Mouse (Mus musculus): Measurements from ENCODE around the gene Obscn. TPM values are rescaled to one million over a fixed set of nuclear protein-coding genes. Genes with fewer than 3 reads are reported as not detected.
A peak's percentile ranks its signal among the peaks of the same experiment; 100 is the strongest.

Obscn gene
- total RNA-seq, 2 experiments from 2014 or later, result 1.5 to 1.9 TPM

DNA sequence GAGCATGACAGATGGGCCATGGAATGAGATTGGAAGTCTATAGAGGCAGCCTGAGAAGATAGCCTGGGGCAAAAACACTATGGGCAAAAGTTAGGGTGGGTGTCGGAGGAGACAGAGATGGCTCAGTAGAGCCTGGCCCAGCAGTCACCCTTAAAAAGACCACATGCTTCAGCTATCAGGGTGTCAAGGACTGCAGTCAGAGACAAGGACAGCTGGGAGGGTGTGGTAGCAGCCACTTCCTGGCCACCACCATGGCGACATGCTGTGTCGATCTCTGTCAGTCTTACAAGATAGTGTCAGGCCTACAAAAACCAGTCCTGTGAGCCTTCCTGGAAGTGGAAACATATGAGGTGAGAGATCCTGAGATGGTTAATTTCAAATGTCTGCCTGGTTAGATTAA lies 53.1 kb downstream of the Obscn start:
- intact Hi-C loops (cut with DNase I), result no loop called here

DNA sequence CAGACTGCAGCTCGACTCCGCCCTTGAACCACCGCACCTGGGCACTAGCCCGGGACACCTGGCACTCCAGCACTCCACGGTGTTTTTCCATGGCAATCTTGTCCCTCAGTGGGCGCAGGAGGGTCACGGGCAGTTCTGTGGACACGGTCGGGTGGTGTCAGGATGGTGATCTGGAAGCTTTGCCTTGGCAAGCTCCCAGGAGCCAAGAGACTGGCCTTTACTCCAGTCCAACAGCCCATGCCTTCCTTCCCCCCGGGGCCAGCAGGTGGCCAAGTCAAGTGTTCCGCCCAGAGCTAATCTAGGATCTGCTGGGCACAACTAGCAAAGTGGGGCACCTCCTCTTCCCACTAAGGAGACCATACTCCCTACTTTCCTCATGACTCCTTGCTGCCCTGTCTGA lies 57.9 kb downstream of the Obscn start:
- no peak for DNase-seq (ENCODE audit: low spot score in 2 of 2)
- intact Hi-C loops (cut with DNase I), result no loop called here

More for the DNA sequence above, 53.1 kb downstream of the Obscn start:
- no peak for DNase-seq (ENCODE audit: low spot score in 2 of 2)

DNA sequence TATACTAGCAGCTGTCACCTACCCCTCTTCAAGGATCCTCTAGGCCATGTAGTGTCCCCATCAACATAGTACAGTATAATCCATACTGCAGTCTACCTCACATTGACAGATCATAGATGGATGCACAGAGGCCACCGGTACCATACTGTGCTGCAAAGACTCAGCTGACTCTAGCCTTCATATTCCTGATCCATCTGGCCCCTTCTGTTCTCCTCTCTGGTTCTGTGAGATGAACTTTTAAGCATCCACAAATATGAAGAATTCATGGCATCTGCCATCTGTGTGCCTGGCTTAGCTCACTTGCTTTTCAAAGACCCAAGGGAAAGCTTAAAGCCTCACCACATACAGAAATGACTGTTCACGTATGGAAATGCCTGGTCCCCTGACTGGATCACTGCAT lies 65.9 kb downstream of the Obscn start:
- DNase-seq (ENCODE audit: low spot score in 2 of 2), result no peak
- intact Hi-C loops (cut with DNase I), result no loop called here

DNA sequence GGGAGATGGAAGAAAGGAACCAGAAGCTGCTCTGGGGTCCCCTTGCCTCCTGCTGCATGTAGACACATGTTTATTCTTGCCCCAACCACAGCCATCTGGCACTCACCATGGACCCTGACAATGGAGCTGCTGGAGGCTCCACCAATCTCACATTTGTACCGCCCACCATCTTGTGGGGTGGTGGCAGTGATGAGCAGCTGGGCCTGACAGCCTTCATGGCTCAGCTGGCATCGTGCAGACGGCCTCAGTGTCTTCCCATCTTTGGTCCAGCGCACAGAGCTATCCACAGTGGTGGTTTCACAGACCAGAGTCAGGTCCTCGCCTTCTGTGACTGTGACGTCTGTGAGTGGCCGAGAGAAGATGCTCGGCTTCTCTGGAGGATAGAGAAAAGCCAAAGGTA lies 67.3 kb downstream of the Obscn start:
- no peak for DNase-seq (ENCODE audit: low spot score in 2 of 2)
- intact Hi-C loops (cut with DNase I), result no loop called here

DNA sequence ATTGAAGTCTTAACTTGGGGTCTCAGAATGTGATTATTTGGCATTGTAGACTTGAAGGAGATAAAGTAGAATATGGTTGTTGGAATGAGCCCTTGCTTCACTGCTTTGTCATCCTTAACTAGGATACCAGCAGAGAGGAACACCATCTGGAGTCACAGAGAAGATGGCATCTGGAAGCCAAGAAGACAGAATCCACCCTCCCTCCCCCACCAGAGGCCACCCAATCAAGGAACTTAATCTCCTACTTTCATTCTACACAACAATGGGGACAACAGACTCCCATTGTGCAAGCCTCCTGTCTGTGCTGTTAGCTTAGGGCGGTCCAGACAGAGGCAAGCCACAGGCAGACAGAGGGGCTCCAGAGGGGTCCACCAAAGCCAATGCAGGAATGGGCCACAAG lies 67.8 kb downstream of the Obscn start:
- DNase-seq (ENCODE audit: low spot score in 2 of 2), result no peak

DNA sequence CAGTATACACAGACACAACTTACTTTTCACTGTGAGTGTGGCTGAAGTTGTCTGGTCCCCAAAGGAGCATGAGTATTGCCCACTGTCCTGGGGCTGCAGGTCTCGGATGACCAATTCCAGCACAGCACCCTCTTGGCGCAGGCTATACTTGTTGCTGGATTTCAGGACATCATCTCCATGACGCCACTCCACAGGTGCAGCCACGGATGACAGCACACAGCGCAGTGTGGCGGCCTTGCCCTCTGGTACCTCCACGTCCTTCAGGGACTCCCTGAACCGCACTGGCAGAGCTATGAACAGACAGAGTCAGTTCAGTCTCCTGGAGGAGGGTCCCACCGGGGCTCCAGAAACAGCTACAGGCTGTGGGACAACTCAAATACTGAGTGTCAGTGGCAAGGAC lies 68.3 kb downstream of the Obscn start:
- no peak for DNase-seq (ENCODE audit: low spot score in 2 of 2)
- intact Hi-C loops (cut with DNase I), result no loop called here

More for the DNA sequence above, 67.8 kb downstream of the Obscn start:
- intact Hi-C loops (cut with DNase I), result no loop called here

DNA sequence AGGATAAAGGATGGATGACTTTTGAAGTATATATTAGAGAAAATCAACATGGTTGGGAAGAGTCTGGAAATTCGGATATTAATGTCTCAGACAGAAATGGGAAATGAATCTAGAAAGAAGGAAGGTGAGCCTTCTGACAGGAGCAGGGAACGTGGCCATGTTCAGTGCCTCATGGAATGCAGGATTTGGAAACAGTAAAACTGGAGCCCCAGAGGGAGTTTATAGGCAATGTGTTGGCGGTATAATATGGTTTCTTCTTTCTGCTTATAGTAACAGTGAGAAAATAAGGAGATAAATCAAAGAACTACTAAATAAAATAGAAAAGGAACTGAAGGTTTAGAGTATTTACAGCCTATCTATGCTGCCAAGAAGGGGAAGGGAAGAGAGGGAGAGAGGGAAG lies 78.2 kb downstream of the Obscn start:
- intact Hi-C loops (cut with DNase I), result no loop called here
- DNase-seq (ENCODE audit: low spot score in 2 of 2), result no peak

DNA sequence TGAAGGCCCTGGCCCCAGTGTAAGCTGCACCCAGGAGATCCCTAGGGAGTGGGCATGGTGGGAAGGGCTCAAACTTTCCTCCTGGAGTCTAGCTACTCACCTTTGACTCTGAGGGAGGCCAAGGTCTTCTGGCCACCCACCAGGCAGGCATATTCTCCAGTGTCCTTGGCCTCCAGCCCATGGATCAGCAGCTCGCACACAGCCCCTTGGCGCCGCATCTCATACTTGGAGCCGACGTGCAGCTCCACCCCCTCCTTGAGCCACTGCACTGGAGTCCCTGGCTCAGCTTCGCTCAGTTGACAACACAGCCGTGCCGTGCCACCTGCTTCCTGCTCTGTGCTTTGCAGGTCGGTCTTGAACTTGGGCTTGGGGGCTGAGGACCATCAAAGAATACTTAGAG lies 85.2 kb downstream of the Obscn start:
- intact Hi-C loops (cut with DNase I), result no loop called here
- no peak for DNase-seq (ENCODE audit: low spot score in 2 of 2)

DNA sequence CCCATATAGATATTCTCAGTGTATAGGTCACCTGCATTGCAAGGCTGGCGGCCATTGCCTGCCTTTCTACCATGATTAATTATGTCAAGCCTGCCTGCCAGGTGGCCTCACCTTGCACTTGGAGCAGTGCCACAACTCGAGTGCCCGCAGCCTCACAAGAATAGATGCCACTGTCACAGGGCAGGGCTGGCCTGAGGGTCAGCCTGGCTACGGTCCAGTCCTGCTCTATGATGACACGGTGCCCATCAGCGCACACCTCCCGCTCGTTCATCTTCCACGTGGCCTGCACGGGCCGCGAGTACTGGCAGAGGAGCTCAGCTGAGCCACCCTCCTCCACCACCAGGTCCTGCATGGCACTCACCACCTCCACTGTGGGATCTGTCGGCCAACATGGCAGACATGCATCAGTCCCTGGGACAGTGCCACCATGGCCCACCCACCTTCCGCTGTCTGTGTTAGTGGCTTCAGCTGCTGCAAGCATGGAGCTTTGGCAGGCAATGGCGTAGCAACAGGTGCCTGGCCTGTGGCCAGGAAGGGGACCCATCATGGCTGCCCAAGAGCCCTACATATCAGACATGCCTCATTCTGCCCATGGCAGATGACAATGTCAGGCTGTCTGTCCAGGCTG lies 91.4 kb downstream of the Obscn start:
- DNase-seq (ENCODE audit: low spot score in 2 of 2), result peak in 1 of 2 experiments; percentile 22

DNA sequence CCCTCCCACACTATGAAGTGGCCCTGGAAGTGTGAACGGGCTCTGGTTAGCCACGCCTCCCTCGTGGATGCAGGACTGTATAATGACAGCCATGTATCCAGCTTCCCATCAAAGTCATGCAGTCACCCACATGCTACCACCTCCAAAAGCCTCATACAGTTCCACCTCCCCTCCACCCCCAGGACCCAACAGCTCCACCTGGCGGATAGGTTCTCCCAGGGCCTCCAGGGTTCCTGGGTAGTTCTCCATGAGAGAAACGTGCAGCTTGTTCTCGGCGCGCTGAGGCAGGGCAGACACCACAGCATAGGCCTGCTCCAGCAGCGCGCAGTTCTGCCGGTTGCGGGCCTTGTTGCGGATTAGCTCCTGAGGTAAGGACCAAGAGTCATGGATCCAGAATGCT lies 107.2 kb downstream of the Obscn start:
- DNase-seq (ENCODE audit: low spot score in 2 of 2), result no peak
- intact Hi-C loops (cut with DNase I), result no loop called here

More for the DNA sequence above, 91.4 kb downstream of the Obscn start:
- intact Hi-C loops (cut with DNase I), result no loop called here

DNA sequence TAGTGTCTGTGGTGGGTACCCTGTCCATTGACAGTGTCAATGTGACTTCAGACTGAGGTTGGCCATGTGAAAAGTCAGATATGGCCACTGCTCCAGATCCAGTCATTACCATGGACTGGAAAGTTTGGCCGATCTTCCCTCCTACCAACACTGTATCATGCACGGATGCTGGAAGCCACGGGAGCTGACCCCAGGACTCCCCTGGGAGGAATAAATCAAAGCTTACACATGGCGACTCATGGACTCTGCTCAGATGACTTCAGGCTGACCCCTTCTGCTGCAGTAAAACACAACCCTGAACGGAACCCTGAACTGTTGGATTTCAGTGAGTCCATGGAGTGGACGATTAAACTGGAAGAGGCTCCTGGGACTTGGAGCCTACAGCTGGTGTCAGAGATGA lies 109.8 kb downstream of the Obscn start:
- DNase-seq (ENCODE audit: low spot score in 2 of 2), result no peak
- intact Hi-C loops (cut with DNase I), result no loop called here

DNA sequence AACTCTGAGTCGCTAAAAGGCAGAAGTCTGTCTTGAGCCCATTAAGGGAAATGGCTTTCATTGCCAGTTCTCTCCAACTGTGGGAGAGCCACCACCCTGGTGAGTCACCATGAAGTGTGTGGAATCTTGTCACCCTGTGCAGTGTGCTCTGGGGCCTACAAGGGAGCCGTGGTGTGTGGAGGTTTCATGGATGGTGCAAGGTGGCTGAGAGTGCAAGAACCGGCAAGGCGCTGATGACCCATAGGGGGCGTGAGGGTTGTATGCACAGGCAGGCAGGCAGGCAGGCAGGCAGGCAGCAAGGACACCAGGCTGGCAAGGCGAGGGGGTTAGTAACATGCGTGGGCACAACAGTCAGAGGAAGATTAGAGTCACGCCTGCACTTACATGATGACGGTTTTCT lies 121.2 kb downstream of the Obscn start:
- peak; percentile 49 for DNase-seq (ENCODE audit: low spot score in 2 of 2)
- intact Hi-C loops (cut with DNase I), result no loop called here

DNA sequence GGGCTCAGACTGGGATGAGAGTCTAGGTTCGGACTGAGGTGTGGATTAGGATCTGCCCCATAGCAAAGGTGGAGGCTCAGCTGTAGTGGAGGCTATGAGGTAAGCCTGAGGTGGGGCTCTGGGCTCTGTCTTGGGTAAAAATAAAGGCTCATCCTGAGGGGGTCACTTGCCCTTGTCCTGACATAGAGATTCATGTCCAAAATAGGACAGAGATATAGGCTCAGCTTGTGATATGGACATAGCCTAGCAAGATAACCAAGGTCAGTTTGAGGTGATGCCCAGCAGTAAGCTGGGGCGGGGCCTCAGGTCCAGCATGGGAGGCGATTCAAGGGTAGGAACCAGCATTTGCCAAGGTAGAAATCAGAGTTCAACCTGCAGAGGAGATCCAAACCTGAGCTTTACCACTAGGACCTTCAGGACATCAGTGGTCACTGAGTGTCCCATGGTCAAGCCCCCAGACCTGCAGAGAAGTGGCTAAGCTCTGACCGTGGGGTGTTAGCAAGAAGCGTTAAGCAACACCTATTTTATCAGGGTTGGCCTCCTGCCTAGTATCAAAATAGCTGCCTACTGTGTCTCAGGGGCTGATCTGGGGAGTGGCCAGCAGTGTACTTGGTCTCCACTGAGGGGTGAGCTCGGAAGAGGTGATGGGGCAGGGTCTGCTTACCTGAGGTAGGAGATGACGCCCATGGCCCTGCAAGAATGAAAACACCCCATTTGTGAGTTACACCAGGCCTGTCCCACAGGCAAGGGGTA lies 133.7 kb downstream of the Obscn start:
- intact Hi-C loops (cut with DNase I), result no loop called here

DNA sequence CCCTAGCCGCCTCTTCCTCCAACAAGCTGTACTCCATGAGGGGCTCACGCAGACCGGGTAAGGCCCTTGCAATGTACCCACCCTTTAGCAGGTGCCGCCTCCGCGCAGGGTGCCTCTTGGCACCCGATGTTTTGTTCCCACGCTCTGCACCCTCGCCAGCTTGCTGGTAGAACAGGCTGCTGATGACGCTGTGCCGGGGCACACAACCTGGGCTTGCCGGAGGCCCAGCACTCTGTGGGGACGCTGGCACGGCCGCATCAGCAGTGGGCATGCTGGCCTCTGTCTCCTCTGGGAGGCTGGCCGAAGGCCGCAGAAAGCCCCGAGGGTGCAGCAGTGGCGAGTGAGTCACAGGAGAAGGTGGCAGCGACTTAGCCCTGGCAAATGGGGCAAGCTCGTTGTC lies 135.6 kb downstream of the Obscn start:
- intact Hi-C loops (cut with DNase I), result no loop called here
- DNase-seq (ENCODE audit: low spot score in 2 of 2), result no peak

More for the DNA sequence above, 133.7 kb downstream of the Obscn start:
- DNase-seq (ENCODE audit: low spot score in 2 of 2), result no peak

DNA sequence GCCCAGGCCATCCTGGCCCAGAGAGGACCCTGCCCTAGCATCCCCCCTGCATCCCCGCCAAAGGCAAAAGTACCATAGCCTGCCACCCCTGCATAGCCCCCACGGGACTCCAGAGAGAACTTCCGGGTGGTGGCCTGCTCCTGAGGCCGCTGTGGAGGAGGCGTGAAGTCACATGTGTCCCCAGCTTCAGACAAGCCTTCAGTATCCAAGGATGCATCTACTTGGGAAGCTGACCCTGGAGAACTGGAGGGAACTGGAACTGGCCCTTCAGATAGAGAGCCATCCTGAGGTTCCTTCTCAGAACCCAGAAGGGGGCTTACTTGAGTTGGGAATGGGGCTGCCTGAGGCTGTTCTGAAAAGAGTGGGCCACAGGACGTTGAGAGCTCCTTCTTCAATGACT lies 136.4 kb downstream of the Obscn start:
- intact Hi-C loops (cut with DNase I), result no loop called here
- DNase-seq (ENCODE audit: low spot score in 2 of 2), result no peak

DNA sequence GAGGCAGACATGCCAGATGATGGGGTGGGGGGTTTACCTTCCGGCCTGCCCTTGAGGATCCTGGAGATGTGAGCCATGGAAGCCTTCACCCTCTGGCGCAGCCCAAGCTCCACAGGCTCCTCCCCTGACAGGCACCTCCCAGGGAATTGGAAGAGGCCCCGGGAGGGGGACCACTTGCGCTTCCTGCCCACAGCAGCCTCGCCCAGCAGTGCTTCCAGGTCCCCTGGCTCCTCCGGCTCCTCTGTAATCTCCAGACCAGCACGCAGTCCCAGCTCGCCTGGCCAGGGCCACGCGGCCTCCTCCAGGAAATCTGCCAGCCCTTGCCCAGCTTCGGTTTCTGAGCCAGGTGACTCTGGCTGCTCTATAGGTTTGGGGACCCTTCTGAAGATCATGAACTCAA lies 137.0 kb downstream of the Obscn start:
- DNase-seq (ENCODE audit: low spot score in 2 of 2), result no peak
- intact Hi-C loops (cut with DNase I), result no loop called here

DNA sequence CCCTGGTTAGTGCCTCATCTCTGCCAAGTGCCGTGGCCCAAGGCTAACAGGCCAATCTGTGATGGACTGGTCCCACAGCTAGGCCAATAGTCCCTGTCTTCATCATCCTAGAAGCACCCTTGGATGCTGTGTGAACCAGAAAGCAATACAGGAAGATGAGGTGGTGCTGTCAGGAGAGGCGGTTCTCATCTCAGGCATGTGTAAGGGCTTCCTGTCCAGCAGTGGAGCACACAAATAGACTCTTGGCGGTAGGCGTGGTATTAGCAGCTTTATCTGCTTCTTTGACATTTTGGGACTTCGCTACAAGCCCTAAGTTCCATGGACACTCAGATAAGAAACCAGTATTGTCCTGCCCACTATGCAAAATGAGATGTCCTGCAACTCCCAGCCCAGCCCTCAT lies 138.7 kb downstream of the Obscn start:
- intact Hi-C loops (cut with DNase I), result no loop called here
- no peak for DNase-seq (ENCODE audit: low spot score in 2 of 2)

DNA sequence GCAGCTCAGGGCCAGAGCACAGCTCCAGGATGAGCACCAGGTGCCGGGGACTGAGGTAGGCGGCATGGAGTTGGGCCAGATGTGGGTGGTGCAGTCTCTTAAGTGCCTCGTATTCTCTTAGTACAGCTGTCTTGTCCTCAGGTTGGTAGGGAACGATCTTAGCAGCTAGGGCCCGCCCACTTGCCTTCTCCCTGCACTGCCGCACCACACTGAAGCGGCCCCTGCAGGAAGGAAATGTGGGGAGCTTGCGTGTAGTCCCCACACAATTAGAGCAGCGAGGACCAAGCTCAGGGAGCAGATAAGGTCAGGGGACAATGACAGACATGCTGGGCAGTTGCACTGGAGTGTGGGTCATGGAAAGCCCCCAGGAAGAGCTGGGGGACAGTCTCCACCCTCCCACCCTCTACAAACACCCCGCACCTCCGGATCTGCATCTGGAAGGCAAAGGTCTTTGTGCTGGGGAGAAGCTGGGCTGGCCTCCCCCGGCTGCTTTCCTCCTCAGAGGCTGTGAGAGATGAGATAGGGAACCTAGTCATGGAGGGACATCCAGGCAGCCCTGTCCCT lies 140.3 kb downstream of the Obscn start:
- intact Hi-C loops (cut with DNase I), result no loop called here
- DNase-seq (ENCODE audit: low spot score in 2 of 2), result peak in 1 of 2 experiments; percentile 39

DNA sequence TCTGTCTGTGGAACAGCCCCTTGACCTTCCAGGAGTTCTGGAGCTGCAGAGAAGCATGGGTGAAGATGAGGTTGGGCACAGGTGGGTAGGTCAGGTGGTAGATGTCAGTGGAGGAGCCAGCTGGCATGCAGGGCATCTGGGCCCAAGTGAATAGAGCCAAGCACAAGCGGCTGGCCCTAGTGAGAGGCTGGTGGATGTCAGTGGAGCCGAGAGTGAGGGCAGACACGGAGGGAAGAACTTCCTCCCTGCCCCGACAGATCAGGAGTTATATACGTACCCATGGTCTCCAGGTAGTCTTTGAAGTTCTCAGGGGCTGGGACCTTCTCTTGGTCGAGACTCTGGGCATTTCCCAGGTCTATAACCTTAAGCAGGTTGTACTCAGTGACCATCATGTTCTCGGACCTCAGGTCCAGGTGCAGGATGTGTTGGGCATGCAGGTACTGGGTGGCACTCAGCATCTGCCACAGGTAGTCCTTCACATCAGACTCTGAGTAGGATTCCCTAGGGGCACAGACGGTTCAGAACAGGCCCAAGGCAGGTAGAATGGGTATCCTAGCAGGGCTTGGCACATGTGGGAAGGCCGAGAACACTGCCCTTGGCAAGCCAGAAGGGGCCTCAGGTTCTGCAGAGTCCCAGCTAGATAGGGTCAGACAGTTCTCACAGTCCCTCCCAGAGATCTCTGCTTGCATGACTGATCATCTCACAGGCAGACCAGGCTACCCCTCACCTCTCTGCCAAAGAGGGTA lies 141.0 kb downstream of the Obscn start:
- intact Hi-C loops (cut with DNase I), result no loop called here
- DNase-seq (ENCODE audit: low spot score in 2 of 2), result no peak

DNA sequence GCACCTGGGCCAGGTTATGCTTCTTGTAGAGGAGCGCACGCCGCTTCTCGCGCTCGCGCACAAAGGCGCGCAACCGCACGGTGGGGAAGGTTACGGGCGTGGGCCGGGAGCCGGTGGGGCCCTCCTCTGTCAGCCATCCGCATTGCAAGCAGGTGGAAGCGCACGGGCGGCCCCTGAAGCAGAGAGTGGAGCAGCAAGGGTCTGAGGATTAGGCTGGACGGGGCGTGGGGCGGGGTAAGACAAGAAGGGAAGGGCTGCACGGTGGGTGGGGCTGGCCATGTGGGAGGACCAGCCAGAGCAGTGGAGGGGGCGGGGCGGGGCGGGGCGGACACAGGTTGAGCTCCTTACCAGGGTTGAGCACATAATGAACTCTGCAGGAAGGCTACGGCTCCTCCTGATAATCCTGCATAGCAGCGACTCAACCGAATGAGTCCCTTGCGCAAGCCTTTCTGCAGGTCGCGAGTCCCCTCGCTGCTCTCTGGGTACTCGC lies 141.8 kb downstream of the Obscn start:
- peak in 1 of 2 experiments; percentile 46 for DNase-seq (ENCODE audit: low spot score in 2 of 2)
- intact Hi-C loops (cut with DNase I), result no loop called here

Data from left cerebral cortex, postnatal 14 days (tissue).